Mouse (Mus musculus) hindbrain, postnatal 0 days (tissue): ENCODE measurements at regions not wholly inside any gene's neighbourhood (a gene's known extent, or its start where the extent isn't known, plus 50 kb on each side); places are given as distances from the start of the nearest gene placed in this dataset.

Experiments used
- ATAC-seq: fragments of 200-750 bp; cut with Nextera tagmentation; 2 replicates; pipeline ENCODE4 v1.8.0; 2017; ENCODE audit warnings: mild to moderate bottlenecking, moderate TSS enrichment, moderate library complexity
- DNase-seq: peaks from one replicate; pipeline ENCODE4 v3.0.0-alpha.2; 2015; ENCODE audit warnings: low spot score
- H3K27ac ChIP-seq: fragments of 300-500 bp; sonication (generic); 2 replicates; pipeline ENCODE4 v1.5.1; 2014; ENCODE audit warnings: mild to moderate bottlenecking
- H3K27me3 ChIP-seq: fragments of 300-500 bp; sonication (generic); 2 replicates; pipeline ENCODE4 v1.6.1; 2014; ENCODE audit warnings: low read length, mixed read lengths; ENCODE audit not compliant: insufficient read depth
- H3K36me3 ChIP-seq: fragments of 300-500 bp; sonication (generic); 2 replicates; pipeline ENCODE4 v1.6.1; 2014; ENCODE audit warnings: low read length, mixed read lengths; ENCODE audit not compliant: insufficient read depth
- H3K4me1 ChIP-seq: fragments of 300-500 bp; sonication (generic); 2 replicates; pipeline ENCODE4 v1.6.1; 2014; ENCODE audit warnings: antibody characterized with exemption, low read length, mixed read lengths; ENCODE audit not compliant: insufficient read depth
- H3K4me2 ChIP-seq: fragments of 300-500 bp; sonication (generic); 2 replicates; pipeline ENCODE4 v1.6.1; 2014; ENCODE audit warnings: low read depth, mild to moderate bottlenecking, low read length, moderate library complexity, mixed read lengths
- H3K4me3 ChIP-seq: fragments of 300-500 bp; sonication (generic); 2 replicates; pipeline ENCODE4 v1.5.1; 2014; ENCODE audit warnings: low read length
- H3K9ac ChIP-seq: fragments of 300-500 bp; sonication (generic); replicated peaks from 2 replicates; pipeline ENCODE4 v1.6.1; 2014; ENCODE audit warnings: mild to moderate bottlenecking, low read length, moderate library complexity, mixed read lengths
- H3K9me3 ChIP-seq: fragments of 300-500 bp; sonication (generic); 2 replicates; pipeline ENCODE4 v1.6.1; 2016; ENCODE audit warnings: low read length, mixed read lengths
- CTCF ChIP-seq: IDR thresholded peaks from 2 replicates; pipeline ENCODE4 v1.5.1; 2016; ENCODE audit warnings: antibody characterized with exemption, control low read depth, low read depth
- WGBS: fragments of 180-500 bp; shearing (Covaris S2); extraction: QIAGEN DNeasy Blood & Tissue Kit; methylation state at CpG from one replicate; pipeline ENCODE4 v1.1.7; 2014; 5-methylcytosine and 5-hydroxymethylcytosine counted together

DNA sequence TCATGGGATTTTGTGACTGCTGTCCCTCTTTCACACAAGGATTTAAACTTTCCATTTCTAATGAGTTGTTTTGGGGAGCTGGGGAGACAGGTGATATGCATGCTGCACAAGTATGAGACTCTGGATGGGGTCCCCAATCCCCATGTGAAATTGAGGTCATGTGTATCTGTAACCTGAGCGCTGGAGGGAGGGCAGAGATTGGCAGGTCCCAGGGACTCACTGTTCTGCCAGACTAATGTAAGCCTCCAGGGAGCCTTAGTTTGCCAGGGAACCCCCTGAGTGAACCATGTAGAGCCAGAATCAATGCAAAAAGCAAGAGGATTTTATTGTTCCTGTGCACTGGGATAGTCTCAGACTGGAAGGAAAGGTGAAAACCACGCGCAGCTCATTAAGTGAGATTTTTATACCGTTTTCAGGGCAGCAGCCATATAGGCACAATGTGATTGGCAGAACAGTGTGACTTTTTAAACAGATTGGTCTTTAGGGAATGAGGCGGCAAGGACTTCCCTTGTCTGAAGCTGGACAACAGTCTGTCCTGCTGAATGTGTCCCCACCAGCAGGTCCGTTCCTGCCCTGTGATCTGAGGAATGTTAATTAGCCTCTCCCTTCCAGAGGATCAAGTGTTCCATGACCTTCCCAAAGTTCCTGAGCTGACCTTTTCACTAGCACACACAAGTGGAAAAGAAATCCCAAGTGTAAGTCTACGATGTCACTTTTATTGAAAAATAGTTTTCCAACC lies 59.9 kb upstream of the Oxgr1 start:
- no peak overlapping the region for H3K27ac ChIP-seq
- H3K9ac ChIP-seq = no peak overlapping the region
- 35% methylated on average over 7 of the region's 7 CpGs for WGBS
- no peak for ATAC-seq
- H3K4me3 ChIP-seq = no peak overlapping the region
- H3K4me1 ChIP-seq = no peaks in the 10 kb centered on the region
- H3K36me3 ChIP-seq = no peaks in the 10 kb centered on the region
- H3K4me2 ChIP-seq = no peak overlapping the region
- TF ChIP-seq CTCF = no peak
- 0 out of 2 replicates have a peak, but pooled peaks cover 2% of the 10 kb centered on the region for H3K9me3 ChIP-seq
- no peak for DNase-seq
- no peaks in the 10 kb centered on the region for H3K27me3 ChIP-seq

DNA sequence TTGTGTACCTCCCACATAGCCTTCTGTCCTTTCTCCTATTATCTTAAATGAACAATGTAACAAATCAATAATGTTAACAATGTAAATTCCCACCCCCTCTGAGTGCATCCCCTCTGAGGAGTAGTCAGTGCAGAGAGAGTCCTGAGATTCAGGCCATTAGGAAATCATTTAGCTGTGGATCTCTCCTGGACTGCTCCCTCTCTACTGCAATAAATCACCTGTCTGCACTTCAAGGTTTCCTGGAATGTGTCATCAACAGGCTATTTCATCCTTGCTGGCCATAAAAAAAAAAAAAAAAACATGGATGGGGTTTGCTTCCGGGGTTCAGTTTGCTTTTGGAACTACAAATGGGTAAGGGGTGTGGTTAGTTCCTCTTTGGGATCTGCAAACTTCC lies 60.5 kb upstream of the Oxgr1 start:
- Histone ChIP-seq H3K4me1 (no peaks in the 10 kb centered on the region), H3K27me3 (no peaks in the 10 kb centered on the region), H3K4me2 (no peak overlapping the region), H3K4me3 (no peak overlapping the region), H3K9ac (no peak overlapping the region), H3K9me3 (0 out of 2 replicates have a peak, but pooled peaks cover 2% of the 10 kb centered on the region), H3K27ac (no peak overlapping the region), H3K36me3 (no peaks in the 10 kb centered on the region)
- no peak for TF ChIP-seq CTCF
- no peak for ATAC-seq
- 80% methylated on average over 1 of the region's 1 CpGs for WGBS
- no peak for DNase-seq

DNA sequence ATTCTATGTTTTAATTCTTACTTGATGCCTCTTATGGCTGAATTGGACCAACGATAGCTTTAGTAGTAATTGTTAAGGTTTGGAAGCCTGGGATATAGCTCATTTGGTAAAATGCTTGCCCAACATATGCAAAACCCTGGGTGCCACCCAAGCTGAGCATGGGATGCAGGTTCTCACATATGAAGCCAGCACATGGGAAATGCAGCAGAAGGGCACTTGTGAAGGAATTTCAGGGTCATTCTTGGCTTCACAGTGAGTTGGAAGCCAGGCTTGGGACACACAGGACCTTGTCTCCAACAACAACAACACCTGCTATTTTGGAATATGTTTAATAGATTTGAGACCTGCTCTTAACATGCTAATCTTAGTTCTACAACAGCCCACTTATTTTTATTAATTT lies 67.6 kb upstream of the Oxgr1 start:
- Histone ChIP-seq H3K4me1 (no peaks in the 10 kb centered on the region), H3K4me3 (no peak overlapping the region), H3K4me2 (no peak overlapping the region), H3K9me3 (0 out of 2 replicates have a peak, but pooled peaks cover under 1% of the 10 kb centered on the region), H3K27me3 (no peaks in the 10 kb centered on the region), H3K27ac (no peak overlapping the region), H3K36me3 (no peaks in the 10 kb centered on the region), H3K9ac (no peak overlapping the region)
- 93% methylated on average over 1 of the region's 1 CpGs for WGBS
- no peak for TF ChIP-seq CTCF
- no peak for DNase-seq
- ATAC-seq = no peak

DNA sequence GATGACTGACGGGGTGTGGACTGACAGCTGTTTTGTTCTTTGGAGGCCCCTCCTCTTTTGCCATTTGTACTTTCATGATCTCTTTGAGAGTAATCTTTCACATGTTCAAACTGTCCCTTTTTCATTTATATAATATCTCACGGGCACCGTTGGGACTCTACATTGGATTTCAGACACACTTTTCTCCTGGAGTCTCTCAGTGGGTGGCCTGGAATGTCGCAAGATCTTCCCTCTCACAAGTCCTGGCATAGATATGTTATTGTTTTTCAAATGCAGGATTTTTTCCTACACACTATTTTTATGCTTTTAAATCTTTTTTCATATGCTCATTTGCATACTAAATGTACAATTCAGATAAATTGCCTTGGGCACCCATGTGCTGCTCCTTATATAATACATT lies 71.1 kb upstream of the Oxgr1 start:
- TF ChIP-seq CTCF = no peak
- Histone ChIP-seq H3K4me1 (no peaks in the 10 kb centered on the region), H3K4me3 (no peak overlapping the region), H3K36me3 (no peaks in the 10 kb centered on the region), H3K27me3 (no peaks in the 10 kb centered on the region), H3K27ac (no peak overlapping the region), H3K9me3 (no peaks in the 10 kb centered on the region), H3K4me2 (no peak overlapping the region), H3K9ac (no peak overlapping the region)
- 69% methylated on average over 4 of the region's 4 CpGs for WGBS
- ATAC-seq (no peak), DNase-seq (no peak)

DNA sequence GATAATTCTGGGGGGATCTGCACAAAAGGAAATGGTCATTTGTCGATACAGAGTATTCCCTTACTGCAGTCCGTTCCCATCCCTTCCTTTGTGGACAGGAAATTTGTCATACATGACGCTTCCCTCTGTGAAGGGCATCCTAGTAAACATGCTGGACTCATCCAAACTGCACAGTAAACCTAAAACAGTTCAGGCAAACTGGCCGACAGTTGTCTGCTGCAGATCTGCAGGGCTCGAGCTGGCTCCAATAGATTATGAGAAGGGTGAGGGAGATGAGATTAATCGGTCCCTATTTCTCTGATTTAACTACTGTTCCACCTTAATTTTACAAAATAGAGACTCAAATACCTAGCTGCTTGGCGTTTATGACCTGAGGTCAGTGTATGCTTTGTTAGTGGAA lies 76.3 kb upstream of the Oxgr1 start:
- H3K4me1 ChIP-seq = no peaks in the 10 kb centered on the region
- WGBS = 84% methylated on average over 7 of the region's 7 CpGs
- H3K36me3 ChIP-seq = no peaks in the 10 kb centered on the region
- H3K27me3 ChIP-seq = no peaks in the 10 kb centered on the region
- H3K9ac ChIP-seq = no peak overlapping the region
- no peak overlapping the region for H3K4me3 ChIP-seq
- no peak overlapping the region for H3K27ac ChIP-seq
- no peak for DNase-seq
- H3K9me3 ChIP-seq = no peaks in the 10 kb centered on the region
- ATAC-seq = no peak
- TF ChIP-seq CTCF = no peak
- no peak overlapping the region for H3K4me2 ChIP-seq

DNA sequence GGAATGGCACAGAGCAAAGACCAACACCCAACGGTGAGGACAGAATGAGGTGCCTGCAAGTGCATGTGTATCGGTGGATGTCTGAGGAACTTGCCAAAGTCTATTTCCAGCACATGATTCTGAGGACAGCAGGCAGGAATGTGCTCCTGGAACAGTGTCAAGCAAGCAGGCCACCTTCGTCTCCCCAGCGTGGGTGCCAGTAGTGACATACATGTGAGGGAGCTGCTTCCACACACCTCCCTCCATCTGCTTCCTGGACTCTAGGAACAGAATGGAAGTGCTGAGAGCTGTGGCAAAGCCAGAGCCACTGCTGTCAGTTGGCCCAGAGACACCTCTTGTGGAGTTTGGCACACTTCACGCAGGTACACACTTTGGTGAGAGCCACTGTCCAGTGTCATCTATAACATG lies 76.9 kb upstream of the Oxgr1 start:
- no peak for TF ChIP-seq CTCF
- WGBS = 78% methylated on average over 5 of the region's 5 CpGs
- Histone ChIP-seq H3K4me3 (no peak overlapping the region), H3K4me2 (no peak overlapping the region), H3K9me3 (no peaks in the 10 kb centered on the region), H3K36me3 (no peaks in the 10 kb centered on the region), H3K9ac (no peak overlapping the region), H3K27ac (0 out of 2 replicates have a peak overlapping the region, but pooled peaks have one; percentile 1), H3K4me1 (no peaks in the 10 kb centered on the region), H3K27me3 (no peaks in the 10 kb centered on the region)
- peak; percentile 58; the same call in 1 of the 2 replicates for ATAC-seq
- peak; percentile 51 for DNase-seq

DNA sequence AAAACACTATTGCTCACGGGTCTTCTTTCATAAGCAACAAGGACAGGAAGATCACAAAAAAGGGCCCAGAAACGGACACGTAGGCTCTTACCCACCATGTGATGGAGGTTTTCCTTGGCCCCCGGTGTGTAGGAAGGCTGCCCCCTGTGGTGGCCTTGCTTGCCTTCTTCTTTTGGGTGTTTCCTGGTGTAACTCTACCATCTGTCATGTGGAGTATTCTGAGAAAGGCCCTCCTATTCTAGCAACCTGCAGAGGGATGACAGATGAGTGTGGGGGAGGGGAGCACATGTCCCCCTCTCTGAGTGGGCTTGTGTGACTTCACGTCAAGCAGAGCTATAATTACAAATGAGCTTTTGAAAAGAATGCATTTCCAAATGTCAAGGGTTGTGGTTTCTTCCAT lies 77.3 kb upstream of the Oxgr1 start:
- H3K4me2 ChIP-seq = no peak overlapping the region
- 0 out of 2 replicates have a peak overlapping the region, but pooled peaks have one; percentile 1 for H3K27ac ChIP-seq
- ATAC-seq = 0 out of 2 replicates have a peak, but pooled peaks have one; percentile 63
- H3K9me3 ChIP-seq = no peaks in the 10 kb centered on the region
- no peaks in the 10 kb centered on the region for H3K36me3 ChIP-seq
- WGBS = 62% methylated on average over 5 of the region's 5 CpGs
- no peak overlapping the region for H3K9ac ChIP-seq
- peak; percentile 40 for DNase-seq
- no peaks in the 10 kb centered on the region for H3K4me1 ChIP-seq
- peak; percentile 15 for TF ChIP-seq CTCF
- H3K27me3 ChIP-seq = no peaks in the 10 kb centered on the region
- H3K4me3 ChIP-seq = no peak overlapping the region
